Mouse (Mus musculus) gastrocnemius, postnatal 14 days (tissue): ENCODE data around the gene Hoxb3. TPM values are rescaled to one million over a fixed set of nuclear protein-coding genes. Genes with fewer than 3 reads are reported as not detected.

Source experiments
- DNase-seq: peaks from one replicate; pipeline ENCODE4 v3.0.0; 2021; ENCODE audit warnings: mixed read lengths
- intact Hi-C: fragments of 180-260 bp; cut with DNase I; formaldehyde crosslinking; loops from one replicate; pipeline ENCODE4 v1.15.1; 2025; ENCODE audit warnings: low total_unique reads
- total RNA-seq, 2 experiments: library from RNA; stranded (reverse); gene quantifications; 2 replicates each; pipeline ENCODE4 v1.2.3; 2021

Hoxb3 gene
- total RNA-seq, 2 experiments from 2014 or later = 0.66 to 0.80 TPM

- intact Hi-C loops = no loop called here
- no peak for DNase-seq
Observed at GRCm38 (mm10) chr11:96347717-96348116, 24.6 kb downstream of the Hoxb3 start.

DNA sequence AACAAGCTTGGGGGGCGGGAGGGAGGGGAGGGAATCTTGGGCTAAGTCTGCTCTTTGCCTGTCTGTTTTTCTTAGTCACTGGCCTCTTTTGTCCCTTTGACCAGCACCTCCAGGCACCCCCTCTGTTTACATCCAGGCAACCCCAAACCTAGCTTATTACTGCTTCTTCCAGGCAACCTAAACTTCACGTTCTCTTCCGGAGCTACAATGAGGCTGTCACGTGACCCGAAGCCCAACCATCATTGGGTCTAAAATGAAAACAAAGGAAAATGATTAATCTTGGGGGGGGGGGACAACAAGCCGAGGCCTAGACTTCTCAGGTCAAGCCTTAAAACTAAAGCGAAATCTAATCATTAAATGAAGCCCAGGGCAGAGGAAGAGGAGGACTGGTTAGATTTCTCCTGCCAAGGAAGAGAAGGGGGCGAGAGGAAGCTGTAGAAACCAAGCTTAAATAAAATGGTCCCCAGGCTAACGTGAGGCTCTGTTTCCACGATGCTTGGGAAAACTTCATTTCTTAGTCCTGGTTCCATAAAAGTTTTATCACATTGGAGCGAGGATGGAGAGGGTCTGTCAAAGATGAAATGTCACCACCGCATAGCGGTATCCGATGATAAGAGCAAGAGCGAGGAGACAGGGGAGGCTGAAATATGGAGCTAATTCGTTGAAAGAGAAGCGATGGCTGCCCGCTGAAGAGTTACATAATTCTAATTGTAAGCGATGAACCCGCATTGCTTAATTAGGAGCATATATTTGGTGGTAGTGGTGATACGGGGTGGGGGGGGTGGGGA is 25.2 kb downstream of the Hoxb3 start:
- no peak for DNase-seq
- intact Hi-C loops = no loop called here

GRCm38 (mm10) chr11:96348988-96349387 is 25.9 kb downstream of the Hoxb3 start:
- no peak for DNase-seq
- intact Hi-C loops = no loop called here

DNA sequence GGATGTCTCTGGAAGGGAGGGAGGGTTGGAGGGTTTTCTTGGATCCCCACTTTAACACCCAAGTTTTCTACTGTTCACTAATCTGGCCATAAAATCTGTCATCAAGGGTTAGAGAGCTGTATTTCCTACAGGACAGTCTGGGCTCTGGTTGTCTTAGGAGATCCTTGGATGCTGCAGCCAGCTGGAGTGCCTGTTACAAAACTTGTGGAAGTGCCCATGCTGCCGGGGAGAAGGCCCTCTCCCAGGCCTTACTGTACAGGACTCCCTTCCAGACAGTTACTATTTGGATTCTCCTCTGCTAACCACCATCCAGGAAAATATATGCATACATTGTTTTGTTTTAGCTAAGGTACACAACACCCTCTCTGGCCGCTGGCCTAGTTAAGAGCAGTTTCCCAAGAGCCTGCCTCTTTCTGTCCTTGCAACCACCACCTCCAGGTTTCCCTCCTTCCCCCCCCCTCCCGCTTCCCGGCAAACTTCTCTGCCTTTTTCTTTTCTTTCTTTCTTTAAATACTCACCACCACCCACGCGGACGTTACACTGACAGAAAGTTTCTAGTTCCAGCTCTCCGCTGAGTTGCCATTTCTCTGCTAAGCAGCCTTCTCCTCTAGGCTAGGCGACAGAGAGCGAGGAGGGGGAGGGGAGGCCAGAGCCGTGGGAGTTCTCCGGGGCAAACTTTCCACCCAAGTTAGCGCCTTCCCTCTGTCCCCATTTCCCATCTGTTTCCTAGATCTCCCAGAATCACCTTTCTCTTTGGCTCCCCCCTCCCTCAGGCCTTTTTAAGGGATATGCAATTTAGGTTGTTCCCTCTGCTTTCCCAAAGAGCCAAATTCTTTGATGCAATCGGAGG is 26.6 kb downstream of the Hoxb3 start:
- no peak for DNase-seq
- intact Hi-C loops = no loop called here

GRCm38 (mm10) chr11:96350341-96350624 is 27.2 kb downstream of the Hoxb3 start, which contains the start of gene Hoxb2:
Hoxb2 (plus strand) TSS chr11:96350525.
- intact Hi-C loops = no loop called here
- DNase-seq = no peak

GRCm38 (mm10) chr11:96350791-96351190 is 27.7 kb downstream of the Hoxb3 start:
- DNase-seq = no peak
- intact Hi-C loops = no loop called here

GRCm38 (mm10) chr11:96351312-96351711 is 28.2 kb downstream of the Hoxb3 start:
- intact Hi-C loops = no loop called here
- DNase-seq = no peak

DNA sequence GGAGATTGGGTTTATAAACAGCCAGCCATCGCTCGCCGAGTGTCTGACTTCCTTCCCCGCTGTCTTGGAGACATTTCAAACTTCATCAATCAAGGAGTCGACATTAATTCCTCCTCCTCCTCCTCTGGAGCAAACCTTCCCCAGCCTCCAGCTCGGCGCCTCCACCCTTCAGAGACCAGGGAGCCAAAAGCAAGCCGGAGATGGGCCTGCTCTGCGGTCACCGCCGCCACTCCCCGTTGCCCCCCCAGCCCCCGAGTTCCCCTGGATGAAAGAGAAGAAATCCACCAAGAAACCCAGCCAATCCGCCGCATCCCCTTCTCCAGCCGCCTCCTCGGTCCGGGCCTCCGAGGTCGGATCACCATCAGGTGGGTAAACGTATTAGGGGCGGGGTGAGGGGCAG is 28.7 kb downstream of the Hoxb3 start:
- intact Hi-C loops = no loop called here
- DNase-seq = no peak

GRCm38 (mm10) chr11:96352691-96353521 is 29.8 kb downstream of the Hoxb3 start:
- no peak for DNase-seq
- intact Hi-C loops = no loop called here

- intact Hi-C loops = no loop called here
- no peak for DNase-seq
Observed at GRCm38 (mm10) chr11:96353522-96353841, 30.4 kb downstream of the Hoxb3 start.

DNA sequence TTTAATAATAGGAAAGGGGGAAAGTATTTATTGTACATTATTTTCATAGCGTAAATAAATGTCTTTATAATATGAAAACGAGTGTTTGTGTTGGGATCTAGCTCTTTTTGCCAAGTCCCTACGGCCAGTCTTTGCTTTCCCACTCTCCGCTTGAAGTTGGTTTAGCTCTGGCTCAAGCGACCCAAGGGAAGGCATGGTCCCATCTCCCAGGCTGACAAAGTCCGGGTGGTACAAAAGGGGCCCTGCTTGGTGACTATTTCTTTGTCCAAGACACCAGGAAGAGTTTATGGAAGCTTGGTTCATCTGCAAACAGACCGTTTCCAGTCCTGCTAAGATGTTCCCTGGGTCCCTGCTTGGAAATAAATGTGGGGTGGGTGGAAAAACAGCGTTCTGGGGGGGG is 30.8 kb downstream of the Hoxb3 start:
- DNase-seq = no peak
- intact Hi-C loops = no loop called here

DNA sequence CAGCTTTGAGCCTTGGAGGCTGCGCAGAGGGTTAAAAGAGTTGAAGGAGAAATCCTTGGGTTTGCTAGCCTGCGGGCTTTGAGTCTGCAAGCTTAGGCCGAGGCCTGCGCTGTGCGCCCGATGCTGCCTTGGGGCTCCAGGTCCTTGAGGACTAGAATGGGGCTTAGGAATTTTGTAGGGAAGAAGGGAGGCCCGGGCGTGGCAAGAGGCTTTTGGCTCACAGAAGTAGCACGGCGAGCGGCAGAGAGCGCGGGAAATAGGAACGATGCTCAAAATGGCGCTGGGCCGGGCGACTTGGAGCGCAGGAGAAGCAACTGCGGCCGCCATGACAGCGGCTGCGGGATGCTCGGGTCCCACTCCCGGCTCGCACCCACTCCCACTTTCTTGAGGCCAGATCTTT is 31.2 kb downstream of the Hoxb3 start:
- DNase-seq = no peak
- intact Hi-C loops = no loop called here

GRCm38 (mm10) chr11:96354801-96355311 is 31.7 kb downstream of the Hoxb3 start:
- intact Hi-C loops = no loop called here
- DNase-seq = no peak

- no peak for DNase-seq
- intact Hi-C loops = no loop called here
Observed at GRCm38 (mm10) chr11:96363807-96364206, 40.7 kb downstream of the Hoxb3 start.

DNA sequence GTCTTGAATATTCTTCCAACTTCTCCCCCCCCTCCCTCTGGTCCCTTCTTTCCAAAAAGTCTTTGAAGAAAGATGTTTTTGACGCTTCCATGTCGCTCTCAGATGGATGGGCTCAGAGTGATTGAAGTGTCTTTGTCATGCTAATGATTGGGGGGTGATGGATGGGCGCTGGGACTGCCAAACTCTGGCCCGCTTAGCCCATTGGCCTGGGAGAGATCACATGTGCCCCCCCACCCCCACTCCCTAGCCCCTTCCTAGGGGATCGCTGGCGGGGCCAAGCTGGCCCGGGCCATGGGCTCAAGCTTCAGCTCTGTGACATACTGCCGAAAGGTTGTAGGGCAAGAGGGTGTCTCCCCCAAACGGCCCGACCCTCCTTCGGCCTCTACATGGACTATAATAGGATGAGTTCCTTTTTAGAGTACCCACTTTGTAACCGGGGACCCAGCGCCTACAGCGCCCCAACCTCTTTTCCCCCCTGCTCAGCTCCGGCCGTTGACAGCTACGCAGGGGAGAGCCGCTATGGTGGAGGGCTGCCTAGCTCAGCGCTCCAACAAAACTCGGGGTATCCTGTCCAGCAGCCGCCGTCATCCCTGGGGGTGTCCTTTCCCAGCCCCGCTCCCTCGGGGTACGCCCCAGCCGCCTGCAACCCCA is 42.4 kb downstream of the Hoxb3 start, which contains the start of gene Hoxb1:
TSS of gene Hoxb1 (plus strand) at position 312 of the 651 bp plus-strand sequence.
- no peak for DNase-seq
- intact Hi-C loops = no loop called here

GRCm38 (mm10) chr11:96366092-96367041 is 43.2 kb downstream of the Hoxb3 start:
- DNase-seq = no peak
- intact Hi-C loops = no loop called here

- intact Hi-C loops = no loop called here
- no peak for DNase-seq
Observed at GRCm38 (mm10) chr11:96367141-96367540, 44.0 kb downstream of the Hoxb3 start.

GRCm38 (mm10) chr11:96368686-96369085 is 45.6 kb downstream of the Hoxb3 start:
- DNase-seq = no peak
- intact Hi-C loops = no loop called here
